Mouse (Mus musculus): ENCODE measurements around the gene Olfr965.

DNA sequence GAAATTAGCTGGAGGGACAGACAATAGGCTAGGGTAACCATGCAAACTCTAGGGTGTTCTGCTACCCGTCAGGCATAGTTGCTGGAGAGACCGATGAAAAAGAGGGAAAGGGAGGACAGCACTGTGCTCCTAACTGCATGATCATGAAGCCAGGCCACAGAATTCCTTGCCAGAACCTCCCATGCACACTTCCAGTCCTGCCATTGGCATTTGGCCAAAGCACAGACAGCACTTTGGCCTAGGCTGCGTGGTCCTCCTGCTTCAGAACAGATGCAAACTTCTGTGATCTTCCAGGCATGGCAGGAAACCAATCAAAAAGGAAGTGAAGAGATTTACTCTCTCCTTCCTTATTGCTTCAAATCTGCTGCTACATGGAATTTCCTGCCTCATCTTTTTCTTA is 2.2 kb upstream of the Olfr965 start:
- TF ChIP-seq EP300 (IDR thresholded peaks at IDR 0.05; ENCODE audit: low read depth), result no peak
- TF ChIP-seq CTCF (IDR thresholded peaks at IDR 0.05; ENCODE audit: low read depth), result no peak
